Mouse (Mus musculus) monocyte, adult 5-6 weeks (primary cell): ENCODE measurements around the gene Zfp933. TPM values are rescaled to one million over a fixed set of nuclear protein-coding genes. Genes with fewer than 3 reads are reported as not detected.

Experiments
- total RNA-seq: library from RNA; stranded (forward); fragments of 200-1000, 200-491, 200-594 nt; gene quantifications from 3 replicates; pipeline ENCODE4 v1.2.3, GENCODE M21; 2017

The Zfp933 gene
- total RNA-seq, 1 experiment from 2014 or later: 14.7 TPM

Other genes starting within 250 kb of the Zfp933 start
- 1.1 TPM in 1 of 3 replicates, not detected in the others for gene Zfp979, start 205.9 kb downstream of the Zfp933 start, total RNA-seq
- 0.43 TPM in 1 of 3 replicates, not detected in the others for gene Zfp534, start 145.8 kb downstream of the Zfp933 start, total RNA-seq
- gene Zfp984, start 38.6 kb downstream of the Zfp933 start, total RNA-seq: 29.2 to 47.8 TPM (median 38.2 TPM) in 3 replicates
- 26.5 to 65.0 TPM (median 45.3 TPM) in 3 replicates for gene Miip, start 20.4 kb upstream of the Zfp933 start, total RNA-seq
- 7.9 to 21.2 TPM (median 15.1 TPM) in 3 replicates for gene Fv1, start 20.6 kb upstream of the Zfp933 start, total RNA-seq
- gene Mfn2, start 56.3 kb upstream of the Zfp933 start, total RNA-seq: 12.1 to 32.5 TPM (median 24.6 TPM) in 3 replicates
- 11.0 to 12.8 TPM (median 12.7 TPM) in 3 replicates for gene Plod1, start 88.4 kb upstream of the Zfp933 start, total RNA-seq
- 41.3 to 61.2 TPM (median 48.2 TPM) in 3 replicates for gene 2510039O18Rik, start 92.5 kb upstream of the Zfp933 start, total RNA-seq
- not detected in 3 replicates for gene Nppb, start 137.4 kb upstream of the Zfp933 start, total RNA-seq
- not detected in 3 replicates for gene Nppa, start 152.4 kb upstream of the Zfp933 start, total RNA-seq
- gene Clcn6, start 190.5 kb upstream of the Zfp933 start, total RNA-seq: 6.5 to 18.0 TPM (median 6.7 TPM) in 3 replicates
- 6.4 to 14.7 TPM (median 8.7 TPM) in 3 replicates for gene Mthfr, start 190.7 kb upstream of the Zfp933 start, total RNA-seq
- 24.7 to 50.7 TPM (median 27.8 TPM) in 3 replicates for gene Agtrap, start 239.7 kb upstream of the Zfp933 start, total RNA-seq